Mouse (Mus musculus): ENCODE measurements around the gene Apc2. TPM values are rescaled to one million over a fixed set of nuclear protein-coding genes. Genes with fewer than 3 reads are reported as not detected.

The Apc2 gene
- not detected for total RNA-seq (2023)

DNA sequence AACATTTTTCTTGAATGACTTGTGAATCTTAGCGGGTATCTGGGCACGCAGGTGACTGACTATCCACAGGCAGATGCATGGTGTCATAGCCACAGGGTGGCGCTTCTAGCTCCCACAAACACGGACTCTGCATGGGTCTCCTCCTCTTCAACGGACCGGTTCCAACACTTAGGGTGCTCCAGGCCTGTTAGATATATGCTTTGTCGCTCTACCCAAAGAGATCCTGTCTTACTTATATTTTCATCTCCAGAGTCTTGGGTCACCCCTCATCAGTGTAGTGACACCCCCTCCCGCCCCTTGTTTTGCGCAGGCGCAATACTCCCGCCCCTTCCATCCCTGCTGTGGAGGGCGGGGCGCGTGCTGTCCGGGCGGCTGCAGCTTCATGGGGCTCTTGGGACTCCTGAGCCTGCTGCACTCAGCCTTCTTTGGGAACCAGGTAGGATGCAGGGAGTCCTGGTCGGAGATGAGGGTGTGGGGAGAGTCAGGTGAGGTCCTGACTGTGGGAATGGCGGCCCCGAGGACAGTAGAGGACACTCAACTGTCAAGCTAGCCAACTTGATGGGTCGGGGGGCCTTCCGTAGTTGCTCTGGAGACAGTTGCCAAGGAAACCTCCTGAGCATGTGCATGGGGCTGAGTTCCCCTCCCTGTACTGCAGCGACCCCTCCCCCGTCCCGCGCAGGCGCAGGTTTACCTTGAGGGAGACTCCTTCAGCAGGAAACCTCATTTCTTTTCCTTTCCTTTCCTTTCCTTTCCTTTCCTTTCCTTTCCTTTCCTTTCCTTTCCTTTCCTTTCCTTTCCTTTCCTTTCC is at the start of gene Apc2:
Apc2 (plus strand) TSS at position 360 of the 808 bp plus-strand sequence.

DNA sequence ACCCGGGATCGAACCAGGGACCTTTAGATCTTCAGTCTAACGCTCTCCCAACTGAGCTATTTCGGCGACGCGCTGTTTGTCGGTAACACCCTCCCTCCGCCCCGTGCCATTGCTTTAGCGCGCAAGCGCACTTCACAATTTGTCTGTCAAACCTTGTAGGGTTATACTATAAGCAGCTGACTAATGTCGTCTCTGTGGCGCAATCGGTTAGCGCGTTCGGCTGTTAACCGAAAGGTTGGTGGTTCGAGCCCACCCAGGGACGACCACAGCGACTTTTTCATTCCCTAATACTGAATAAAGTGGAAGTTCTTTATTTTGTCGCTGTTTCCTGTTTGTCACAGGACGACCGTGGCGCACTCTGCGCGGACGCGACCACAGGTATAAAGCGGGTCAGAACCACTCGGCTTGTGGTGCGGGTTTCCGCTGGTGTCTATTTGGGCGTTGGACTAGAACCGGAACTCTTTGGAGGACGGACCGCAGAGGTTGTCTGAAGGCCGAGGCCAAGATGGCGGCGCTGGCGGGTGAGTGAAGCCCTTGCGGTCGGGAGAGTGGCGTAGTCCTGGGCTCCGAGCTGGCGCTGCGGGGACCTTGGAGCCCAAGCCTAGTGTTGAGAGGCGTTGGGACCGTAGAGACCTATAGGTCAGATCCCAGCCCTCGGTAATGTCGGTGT is 46.7 kb upstream of the Apc2 start, which contains the start of gene Ndufs7:
Ndufs7 (plus strand) TSS at position 151 of the 670 bp plus-strand sequence.

DNA sequence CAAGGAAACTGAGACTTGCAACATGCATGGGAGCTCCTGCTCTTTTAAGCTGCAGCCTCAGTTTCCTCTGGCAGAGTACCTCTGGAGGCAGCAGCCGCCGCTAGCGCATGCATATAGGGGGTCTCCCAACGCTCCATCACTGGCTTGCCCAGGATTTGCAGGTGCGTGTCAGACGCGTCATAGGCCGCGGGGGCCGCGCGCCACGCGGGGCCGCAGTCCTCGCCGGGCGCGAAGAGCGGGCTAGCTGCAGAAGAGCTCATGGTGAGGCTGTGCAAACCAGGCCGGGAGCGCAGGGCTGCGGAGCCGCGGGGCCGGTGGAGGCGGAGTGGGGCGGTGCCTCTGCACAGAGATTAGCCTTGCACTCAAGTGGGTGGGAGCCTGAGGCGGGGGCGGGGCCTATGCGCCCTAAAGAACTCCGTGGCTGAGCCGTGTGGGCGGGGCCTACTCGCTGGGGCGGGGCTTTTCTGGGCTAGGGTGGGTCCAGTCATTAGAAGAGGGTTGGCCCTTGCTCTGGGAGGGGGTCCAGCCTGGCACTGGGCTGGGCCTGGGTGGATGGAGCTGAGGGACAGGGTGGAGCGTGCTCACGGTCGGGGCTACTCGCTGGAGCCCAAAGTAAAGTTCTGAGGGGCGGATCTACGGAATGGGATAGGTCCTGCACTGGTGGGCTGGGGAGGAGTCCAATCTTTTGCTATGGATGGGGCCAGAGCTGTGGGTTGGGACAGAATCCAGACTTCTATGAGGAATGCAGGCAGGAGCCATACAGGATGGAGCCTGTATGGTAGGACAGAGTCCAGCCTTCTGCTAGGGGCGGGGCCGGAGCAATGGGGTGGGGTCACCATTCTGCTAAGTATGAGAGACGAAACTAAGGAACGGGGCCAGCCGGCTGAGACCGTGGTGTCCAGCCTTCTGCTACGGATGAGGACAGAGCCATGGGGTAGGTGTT is 34.9 kb upstream of the Apc2 start, which contains the start of the genes Gamt and Dazap1:
Gamt (minus strand) TSS at position 371 of the 943 bp plus-strand sequence.
Dazap1 (plus strand) TSS at position 845 of the 943 bp plus-strand sequence.

DNA sequence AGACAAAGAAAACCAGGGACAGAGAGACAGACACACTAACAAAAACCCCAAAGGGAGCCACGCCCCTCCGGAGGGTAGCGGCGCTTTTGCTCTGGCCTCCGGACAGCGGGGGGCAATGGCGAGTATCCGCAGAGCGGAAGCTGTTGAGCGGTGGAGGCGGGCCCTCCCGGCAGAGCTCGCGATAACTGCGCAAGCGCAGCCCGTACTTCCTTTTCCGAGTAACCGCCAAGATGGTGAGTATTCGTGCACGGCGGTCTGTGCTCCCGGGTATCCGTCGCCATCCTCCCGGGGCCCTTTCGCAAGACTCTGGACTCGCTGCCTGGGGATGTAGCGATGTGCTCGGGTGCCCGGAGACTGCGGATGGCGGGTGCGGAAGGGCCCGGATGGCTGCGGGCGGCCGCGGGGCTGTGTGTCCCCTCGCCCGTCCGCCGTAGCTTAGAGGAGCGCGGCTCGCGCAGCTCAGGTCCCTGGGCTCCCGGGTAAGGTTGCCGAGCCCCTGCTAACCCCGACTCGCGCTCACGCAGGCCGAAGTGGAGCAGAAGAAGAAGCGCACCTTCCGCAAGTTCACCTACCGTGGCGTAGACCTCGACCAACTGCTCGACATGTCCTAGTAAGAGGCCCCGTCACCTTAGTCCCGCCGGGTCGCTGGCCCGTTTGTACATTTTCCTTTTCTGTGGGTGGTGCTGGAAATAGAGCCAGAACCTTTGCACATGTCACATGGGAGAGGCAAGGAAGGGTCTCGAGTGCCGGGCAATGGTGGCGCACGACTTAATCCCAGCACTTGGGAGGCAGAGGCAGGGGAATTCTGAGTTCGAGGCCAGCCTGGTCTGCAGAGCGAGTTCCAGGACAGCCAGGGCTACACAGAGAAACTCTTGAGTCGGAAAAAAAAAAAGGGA is 3.3 kb upstream of the Apc2 start, which contains the start of gene Rps15:
Rps15 (plus strand) TSS at position 203 of the 896 bp plus-strand sequence.

DNA sequence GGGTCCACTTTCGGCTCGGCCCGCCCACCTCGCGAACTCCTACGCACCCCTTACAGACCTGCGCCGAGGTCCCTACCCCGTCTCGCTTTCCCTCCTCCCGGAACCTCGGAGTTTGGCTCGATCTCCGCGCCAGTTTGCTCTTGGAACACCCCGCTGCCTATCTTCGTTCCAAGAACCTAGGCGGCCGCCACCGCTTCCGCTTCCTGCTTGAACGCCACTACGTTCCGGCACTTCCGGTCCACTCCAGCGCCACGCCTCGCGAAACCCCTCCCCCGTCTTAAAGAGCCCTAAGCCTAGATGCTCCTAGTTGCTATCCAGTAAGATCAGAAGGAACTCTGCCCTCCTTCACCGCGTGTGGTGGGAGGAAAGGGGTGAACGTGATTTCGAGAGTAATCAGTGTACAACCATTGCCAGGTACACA is 24.6 kb downstream of the Apc2 start, which contains the start of gene 2310011J03Rik:
2310011J03Rik (minus strand) TSS at position 198 of the 421 bp plus-strand sequence.

DNA sequence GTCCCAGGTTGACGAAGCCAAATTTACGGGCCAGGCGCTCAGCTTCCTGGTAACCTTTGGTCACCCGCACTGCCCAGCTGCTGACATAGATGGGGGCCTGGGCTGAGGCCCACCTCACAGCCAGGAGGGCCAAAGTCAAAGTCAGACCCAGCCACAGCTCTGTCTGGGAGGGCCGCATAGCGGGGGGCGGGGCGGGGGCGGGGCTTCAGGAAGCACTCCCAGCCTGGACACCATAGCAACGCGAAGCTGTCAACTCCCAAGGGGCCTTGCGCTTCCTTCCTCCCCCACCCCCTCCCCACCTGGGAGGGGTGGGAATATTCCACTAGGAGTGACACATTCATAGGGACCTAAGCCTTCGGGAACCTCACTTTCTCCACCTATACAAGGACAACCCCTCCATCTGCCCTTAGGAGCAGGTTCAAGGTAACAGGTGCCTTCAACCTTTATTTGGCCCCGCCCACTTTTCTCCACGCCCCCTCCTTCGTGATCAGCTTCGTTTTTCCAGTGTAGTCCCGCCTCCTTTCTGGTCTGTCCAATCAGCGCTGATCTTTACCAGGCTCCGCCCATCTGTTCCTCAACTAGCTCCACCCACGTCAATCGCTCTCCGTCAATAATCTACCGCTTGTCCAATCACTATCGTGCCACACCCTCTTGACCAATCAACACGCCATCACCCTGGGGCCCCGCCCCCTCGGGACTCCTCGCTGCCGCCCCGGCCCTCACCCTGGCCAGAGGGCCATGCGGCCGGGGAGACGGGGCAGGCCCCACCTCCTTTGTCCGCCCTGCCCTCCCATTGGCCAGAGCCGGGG is 33.7 kb downstream of the Apc2 start, which contains the start of the genes Pcsk4 and Reep6:
Pcsk4 (minus strand) TSS at position 226 of the 809 bp plus-strand sequence.
Reep6 (plus strand) TSS at position 681 of the 809 bp plus-strand sequence.

DNA sequence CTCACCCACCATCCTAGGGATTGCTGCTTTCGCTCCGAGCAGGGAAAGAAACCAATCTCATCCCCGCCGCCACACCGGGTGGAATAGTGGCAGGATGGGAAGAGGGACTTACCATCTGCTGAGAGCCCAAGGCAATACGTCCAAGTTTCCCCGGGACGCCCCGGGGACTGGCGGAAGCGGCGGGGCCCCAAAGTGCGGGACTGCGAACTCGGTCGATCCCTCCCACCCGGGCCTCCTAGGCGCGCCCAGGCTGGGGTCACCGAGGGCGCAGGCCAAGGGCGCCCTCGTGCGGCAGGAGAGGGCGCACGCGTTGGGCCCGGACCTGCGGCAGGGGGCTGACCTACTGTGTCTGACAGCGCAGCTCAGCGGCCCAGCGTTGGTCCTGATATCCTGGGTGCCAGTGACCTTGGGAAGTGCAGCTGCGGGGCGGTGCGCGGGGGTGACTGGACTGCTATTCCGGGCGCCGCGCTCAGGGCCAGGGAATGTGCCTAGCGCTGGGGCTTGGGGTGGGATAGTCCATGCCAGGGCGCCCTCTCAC is 52.5 kb downstream of the Apc2 start, which contains the start of gene Adamtsl5:
Adamtsl5 (minus strand) TSS at position 169 of the 538 bp plus-strand sequence.

DNA sequence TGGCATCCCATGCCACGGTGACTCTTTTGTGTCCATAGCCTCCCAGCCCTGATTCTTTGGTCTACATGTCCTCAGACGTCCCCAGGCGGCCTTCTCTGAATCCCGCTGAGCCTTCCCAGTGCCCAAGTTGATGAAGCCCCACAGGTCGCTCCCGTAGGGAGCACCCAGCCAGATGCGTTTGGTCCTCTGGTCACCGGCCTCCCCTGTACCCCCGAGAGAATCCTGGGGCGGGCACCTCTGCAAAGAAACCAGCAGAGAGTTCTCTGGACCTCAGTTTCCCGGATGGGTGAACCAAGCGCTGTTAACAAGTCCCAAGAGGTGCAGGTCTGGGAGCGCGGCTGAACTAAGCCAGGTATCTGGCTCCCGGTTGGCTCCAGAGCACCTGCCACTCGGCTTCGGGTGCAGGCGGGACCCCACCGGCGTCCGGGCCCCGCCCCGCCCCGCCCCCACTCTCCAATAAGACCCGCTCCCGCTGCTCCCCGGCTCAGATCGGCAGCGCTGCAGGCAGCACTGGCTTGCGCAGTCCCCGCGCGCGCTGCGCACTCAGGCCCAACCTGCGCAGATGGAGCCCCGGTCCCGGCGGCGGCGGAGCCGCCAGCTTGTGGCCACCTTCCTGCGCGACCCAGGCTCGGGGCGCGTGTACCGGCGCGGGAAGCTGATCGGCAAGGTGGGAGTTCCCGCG is 60.4 kb downstream of the Apc2 start, which contains the start of gene Plk5:
Plk5 (plus strand) TSS at position 459 of the 682 bp plus-strand sequence.

Other genes starting within 250 kb of the Apc2 start
- 131 TPM for gene Gpx4, start 248.8 kb upstream of the Apc2 start, total RNA-seq (2023)
- gene Sbno2, start 190.4 kb upstream of the Apc2 start, total RNA-seq (2023): 99.0 TPM
- 128 TPM for gene Stk11, start 180.2 kb upstream of the Apc2 start, total RNA-seq (2023)
- 159 TPM for gene Atp5d, start 157.3 kb upstream of the Apc2 start, total RNA-seq (2023)
- 24.5 TPM for gene Cbarp, start 155.1 kb upstream of the Apc2 start, total RNA-seq (2023)
- 121 TPM for gene Midn, start 147.7 kb upstream of the Apc2 start, total RNA-seq (2023)
- gene Cirbp, start 130.0 kb upstream of the Apc2 start, total RNA-seq (2023): 211 TPM
- 18.5 TPM for gene 1600002K03Rik, start 123.0 kb upstream of the Apc2 start, total RNA-seq (2023)
- not detected for gene Efna2, start 116.5 kb upstream of the Apc2 start, total RNA-seq (2023)
- 59.2 TPM for gene Mum1, start 69.5 kb upstream of the Apc2 start, total RNA-seq (2023)
- gene Ndufs7, start 46.9 kb upstream of the Apc2 start, total RNA-seq (2023): 94.3 TPM
- gene Gamt, start 35.0 kb upstream of the Apc2 start, total RNA-seq (2023): not detected
- 161 TPM for gene Dazap1, start 34.5 kb upstream of the Apc2 start, total RNA-seq (2023)
- gene Rps15, start 3.5 kb upstream of the Apc2 start, total RNA-seq (2023): 3,989 TPM
- gene 2310011J03Rik, start 24.6 kb downstream of the Apc2 start, total RNA-seq (2023): 23.6 TPM
- gene Pcsk4, start 33.5 kb downstream of the Apc2 start, total RNA-seq (2023): 3.0 TPM
- gene Reep6, start 34.0 kb downstream of the Apc2 start, total RNA-seq (2023): 0.24 TPM
- not detected for gene Adamtsl5, start 52.4 kb downstream of the Apc2 start, total RNA-seq (2023)
- gene Plk5, start 60.5 kb downstream of the Apc2 start, total RNA-seq (2023): not detected
- gene Mex3d, start 91.7 kb downstream of the Apc2 start, total RNA-seq (2023): 6.2 TPM
- gene Mbd3, start 103.6 kb downstream of the Apc2 start, total RNA-seq (2023): 122 TPM
- gene Uqcr11, start 110.9 kb downstream of the Apc2 start, total RNA-seq (2023): 59.9 TPM
- 102 TPM for gene Tcf3, start 137.7 kb downstream of the Apc2 start, total RNA-seq (2023)
- not detected for gene Onecut3, start 198.9 kb downstream of the Apc2 start, total RNA-seq (2023)
- not detected for gene Atp8b3, start 243.1 kb downstream of the Apc2 start, total RNA-seq (2023)